Mouse (Mus musculus) ES-E14 (cell line): ENCODE data around the gene Gm49380. TPM values are rescaled to one million over a fixed set of nuclear protein-coding genes. Genes with fewer than 3 reads are reported as not detected.

Experiments
- DNase-seq: peaks from one replicate; pipeline ENCODE4 v3.0.0-alpha.2; 2013; ENCODE audit warnings: low read depth, low spot score
- H3K27ac ChIP-seq: 2 replicates; pipeline ENCODE4 v1.5.1; 2012; ENCODE audit warnings: low read depth, mild to moderate bottlenecking, low read length, moderate library complexity, mixed read lengths; ENCODE audit not compliant: poor library complexity, insufficient read depth, severe bottlenecking
- H3K36me3 ChIP-seq: 2 replicates; pipeline ENCODE4 v1.6.1; 2012; ENCODE audit warnings: mild to moderate bottlenecking, low read length, moderate library complexity, mixed read lengths; ENCODE audit not compliant: control insufficient read depth, poor library complexity, insufficient read depth, severe bottlenecking
- H3K4me1 ChIP-seq, 2 experiments: fragments of 150-350 bp in 1 of 2; sonication (generic) in 1 of 2; 2 replicates each; pipeline ENCODE4 v1.6.1; 2012; ENCODE audit warnings: low read length in 2 of 2, mild to moderate bottlenecking in 1 of 2, mixed read lengths in 1 of 2; ENCODE audit not compliant: control insufficient read depth in 2 of 2, insufficient read depth in 2 of 2, poor library complexity in 1 of 2
- H3K4me3 ChIP-seq, 2 experiments: fragments of 150-350 bp in 1 of 2; sonication (generic) in 1 of 2; 2 replicates each; pipeline ENCODE4 v1.5.1; 2012; ENCODE audit warnings: low read length in 2 of 2, low read depth in 1 of 2, mild to moderate bottlenecking in 1 of 2, mixed read lengths in 1 of 2; ENCODE audit not compliant: insufficient read depth in 1 of 2, poor library complexity in 1 of 2, severe bottlenecking in 1 of 2
- H3K9ac ChIP-seq: 2 replicates; pipeline ENCODE4 v1.6.1; 2012; ENCODE audit warnings: low read depth, mild to moderate bottlenecking, low read length, mixed read lengths; ENCODE audit not compliant: poor library complexity, insufficient read depth, severe bottlenecking
- H3K9me3 ChIP-seq: fragments of 150-350 bp; sonication (generic); 2 replicates; pipeline ENCODE4 v1.6.1; 2012; ENCODE audit warnings: low read depth, mild to moderate bottlenecking, low read length; ENCODE audit not compliant: control insufficient read depth, insufficient read depth
- CHD2 ChIP-seq: IDR thresholded peaks from 2 replicates; pipeline ENCODE4 v1.6.1; 2014; ENCODE audit warnings: mild to moderate bottlenecking, low read depth, low read length, inconsistent platforms
- HCFC1 ChIP-seq: IDR thresholded peaks from 2 replicates; pipeline ENCODE4 v1.6.1; 2012; ENCODE audit warnings: low read length, inconsistent platforms, borderline replicate concordance; ENCODE audit not compliant: insufficient read depth
- MAFK ChIP-seq: IDR thresholded peaks from 2 replicates; pipeline ENCODE4 v1.6.1; 2014; ENCODE audit warnings: mild to moderate bottlenecking, low read depth, low read length, inconsistent platforms; ENCODE audit not compliant: insufficient read depth
- ZC3H11A ChIP-seq: IDR thresholded peaks from 2 replicates; pipeline ENCODE4 v1.6.1; 2012; ENCODE audit warnings: low read depth, mild to moderate bottlenecking, inconsistent platforms, low read length, borderline replicate concordance
- ZNF384 ChIP-seq: IDR thresholded peaks from 2 replicates; pipeline ENCODE4 v1.6.1; 2012; ENCODE audit warnings: low read depth, low read length, inconsistent platforms
- in situ Hi-C, 2 experiments: fragments of 600-800 bp; cut with MboI; formaldehyde crosslinking; loops; one replicate each; pipeline ENCODE4 v1.15.1; 2025; ENCODE audit warnings: low sequenced_read_pairs in 2 of 2, inconsistent platforms in 1 of 2; ENCODE audit not compliant: unreplicated experiment in 2 of 2
- total RNA-seq: library from RNA; depleted of rRNA; stranded (reverse); fragments of 300-350 nt; gene quantifications from 2 replicates; pipeline ENCODE4 v1.2.3, GENCODE M21; 2012

Gm49380 gene
- total RNA-seq, 1 experiment: 0.18 TPM

DNA sequence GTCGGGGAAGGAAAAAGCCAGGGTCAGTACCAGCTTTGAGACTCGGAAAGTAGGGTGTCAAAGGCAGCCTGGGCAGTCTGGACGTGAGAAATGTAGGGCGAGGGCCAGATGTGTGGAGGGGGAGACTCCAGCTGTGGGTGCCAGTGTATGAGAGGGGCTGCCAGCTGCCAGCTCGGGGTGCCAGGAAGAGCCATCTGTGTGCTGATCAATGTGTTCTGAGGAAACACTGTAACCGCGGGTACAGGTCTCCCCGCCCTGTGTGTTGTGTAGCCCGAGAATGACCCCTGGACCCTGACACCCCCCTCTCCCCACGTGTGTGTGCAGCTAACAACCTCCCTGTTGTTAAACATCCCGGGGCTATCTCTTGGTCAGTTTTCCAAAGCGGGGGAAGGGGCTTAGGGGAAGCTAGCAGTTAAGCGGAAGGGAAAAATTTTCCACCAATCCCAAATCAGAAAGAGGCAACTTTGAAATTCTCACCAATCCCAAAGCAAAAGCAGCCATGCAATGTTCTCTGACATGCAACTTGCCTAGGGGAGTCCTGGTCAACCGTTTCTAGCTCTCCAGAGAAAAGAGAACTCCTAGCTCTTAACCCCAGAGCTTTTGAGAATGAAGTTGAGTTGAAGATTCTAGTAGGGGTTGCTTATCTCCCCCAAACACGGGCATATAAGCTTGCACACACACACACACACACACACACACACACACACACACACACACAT, 45.9 kb downstream of the Gm49380 start:
- in situ Hi-C loops: no loop called here
- H3K9ac ChIP-seq: peak overlapping the region; percentile 81
- TF ChIP-seq ZC3H11A (no peak), MAFK (no peak), HCFC1 (no peak), ZNF384 (no peak), CHD2 (no peak)
- no peaks in the 10 kb centered on the region for H3K9me3 ChIP-seq
- DNase-seq: no peak
- peak overlapping the region; percentile 61 to 83 for H3K4me3 ChIP-seq
- H3K27ac ChIP-seq: no peak overlapping the region
- no peaks in the 10 kb centered on the region for H3K36me3 ChIP-seq
- H3K4me1 ChIP-seq: peaks cover 0 to 15% of the 10 kb centered on the region in 2 experiments; a peak in 1 of 4 replicates

DNA sequence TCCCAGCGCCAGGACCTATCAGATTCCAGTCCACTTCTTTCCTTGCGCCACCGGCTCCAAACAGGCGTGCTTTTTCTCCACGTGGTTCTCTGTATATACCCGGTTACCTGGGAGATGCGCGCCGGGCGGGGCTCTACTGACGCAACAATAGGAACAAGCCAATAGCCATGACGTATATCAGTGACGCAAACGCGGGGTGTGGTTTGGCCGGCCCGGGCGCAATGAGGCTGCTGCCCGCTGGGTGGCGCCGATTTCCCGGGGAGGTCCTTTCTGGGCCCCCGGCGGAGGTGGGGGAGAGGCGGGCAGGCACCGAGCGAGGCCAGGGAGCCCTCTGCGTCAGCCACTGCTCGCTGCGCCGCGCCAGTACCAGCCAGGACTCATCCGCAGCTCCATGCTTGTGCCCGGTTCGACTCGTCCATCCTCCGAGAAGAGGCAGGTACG, 46.5 kb downstream of the Gm49380 start, which contains the start of gene Usp2:
Usp2 (plus strand) TSS at position 237 of the 441 bp plus-strand sequence.
- no peak within 1 kb of the TSS for H3K27ac ChIP-seq
- in situ Hi-C loops: no loop called here

DNA sequence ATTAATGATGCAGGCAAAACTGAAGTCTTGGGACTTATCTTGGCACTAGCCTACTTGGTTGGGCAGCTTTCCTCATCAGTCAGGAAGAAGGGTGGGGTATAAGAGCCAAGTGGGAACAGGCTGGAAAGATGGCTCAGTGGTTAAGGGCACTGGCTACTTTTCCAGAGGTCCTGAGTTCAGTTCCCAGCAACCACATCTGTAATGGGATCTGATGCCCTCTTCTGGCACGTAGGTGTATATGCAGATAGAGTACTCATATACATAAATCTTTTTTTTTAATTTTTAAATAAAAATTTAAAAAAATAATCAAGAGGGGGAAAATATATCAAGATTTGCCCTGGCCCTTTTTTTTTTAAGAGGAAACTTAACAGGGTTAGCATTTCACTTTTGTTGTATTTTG, 48.1 kb downstream of the Gm49380 start:
- in situ Hi-C loops: no loop called here
- no peak for TF ChIP-seq CHD2
- no peak for TF ChIP-seq HCFC1
- no peak for TF ChIP-seq ZNF384
- TF ChIP-seq ZC3H11A: no peak
- no peak for TF ChIP-seq MAFK
- no peaks in the 10 kb centered on the region for H3K9me3 ChIP-seq

More for the DNA sequence above, 46.5 kb downstream of the Gm49380 start, which contains the start of gene Usp2:
- no peaks in the 10 kb centered on the region for H3K9me3 ChIP-seq
- peak; percentile 98 for DNase-seq
- TF ChIP-seq ZNF384 (no peak), HCFC1 (peak; percentile 63; the same call in 1 of the 2 replicates)
- H3K36me3 ChIP-seq: no peaks in the 10 kb centered on the region
- H3K4me1 ChIP-seq: peaks cover 0 to 13% of the 10 kb centered on the region in 2 experiments; a peak in 1 of 4 replicates
- peak within 1 kb of the TSS; percentile 61 to 83 for H3K4me3 ChIP-seq
- H3K9ac ChIP-seq: peak within 1 kb of the TSS; percentile 81

DNA sequence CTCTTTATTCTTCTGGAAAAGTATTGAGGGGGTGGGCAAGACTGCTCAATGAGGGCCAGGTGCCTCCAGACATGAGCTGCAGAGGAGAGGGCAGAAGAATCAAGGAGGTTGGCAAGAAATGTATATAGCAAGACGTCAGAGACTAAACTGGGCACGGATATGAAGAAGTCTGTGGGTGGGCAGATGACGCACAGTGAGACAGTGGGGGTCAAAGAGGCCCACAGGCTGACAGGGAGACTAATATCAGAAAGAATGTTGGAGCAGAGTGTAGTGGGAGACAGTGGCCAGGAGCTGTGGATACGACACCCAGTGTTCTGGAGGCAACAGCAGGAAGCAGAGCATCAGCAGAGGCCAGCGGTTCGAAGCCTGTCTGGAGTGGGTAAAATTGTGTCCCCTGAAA, 54.7 kb downstream of the Gm49380 start:
- no peak for DNase-seq
- Histone ChIP-seq H3K4me3 (no peak overlapping the region), H3K27ac (no peak overlapping the region), H3K9ac (no peak overlapping the region), H3K9me3 (no peaks in the 10 kb centered on the region), H3K36me3 (no peaks in the 10 kb centered on the region), H3K4me1 (peaks cover 0 to 4% of the 10 kb centered on the region in 2 experiments; a peak in 1 of 4 replicates)
- no peak for TF ChIP-seq ZC3H11A
- TF ChIP-seq HCFC1: no peak
- TF ChIP-seq MAFK: no peak
- no peak for TF ChIP-seq ZNF384
- TF ChIP-seq CHD2: no peak
- in situ Hi-C loops: no loop called here

More for the DNA sequence above, 48.1 kb downstream of the Gm49380 start:
- H3K4me1 ChIP-seq: peaks cover 0 to 5% of the 10 kb centered on the region in 2 experiments; a peak in 1 of 4 replicates
- DNase-seq: no peak
- H3K36me3 ChIP-seq: no peaks in the 10 kb centered on the region
- H3K27ac ChIP-seq: no peak overlapping the region
- no peak overlapping the region for H3K4me3 ChIP-seq
- H3K9ac ChIP-seq: no peak overlapping the region
